Mouse (Mus musculus): ENCODE data around the gene Cdk6. TPM values are rescaled to one million over a fixed set of nuclear protein-coding genes. Genes with fewer than 3 reads are reported as not detected.

Cdk6 gene
- polyA plus RNA-seq, 1 experiment from 2014 or later = 15.3 TPM

DNA sequence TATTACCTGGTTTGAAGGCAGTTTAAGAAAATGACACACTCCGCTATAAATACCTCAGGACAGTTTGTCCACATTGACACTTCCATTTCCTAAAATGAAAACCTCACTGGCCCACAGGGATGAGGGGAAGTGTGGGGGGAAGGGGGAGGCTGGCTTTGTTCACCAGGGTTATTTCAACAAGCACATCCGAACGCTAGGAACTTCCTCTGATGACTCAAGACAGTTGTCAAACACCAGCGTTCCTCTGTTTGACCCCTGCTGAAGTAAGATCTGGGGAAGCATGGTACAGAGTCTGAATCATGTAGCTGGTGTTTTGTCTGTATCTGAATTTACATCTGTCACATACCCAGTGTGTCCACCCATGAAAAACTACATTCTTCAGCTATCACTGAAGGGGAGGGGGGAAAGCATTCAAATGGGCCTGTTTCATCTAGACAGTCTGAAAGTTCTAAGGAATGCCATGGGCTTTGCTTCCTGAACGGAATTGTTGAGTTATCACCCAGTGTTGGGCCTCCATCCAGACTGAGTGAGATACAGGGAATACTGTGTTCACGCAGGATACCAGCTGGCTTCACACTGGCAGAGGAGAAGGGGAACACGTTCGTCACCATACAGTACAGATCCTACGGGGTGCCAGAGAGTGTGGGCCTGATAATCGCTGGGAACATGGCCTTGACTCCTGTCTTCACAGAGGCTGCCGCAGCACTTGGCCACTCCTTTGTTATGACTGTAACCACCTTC is 161.5 kb downstream of the Cdk6 start:
- Histone ChIP-seq H3K9ac (ENCODE audit: low read length) (no peak overlapping the region), H3K4me1 (ENCODE audit: control insufficient read depth, insufficient read depth, low read length) (no peaks in the 10 kb centered on the region), H3K27me3 (ENCODE audit: control insufficient read depth, insufficient read depth, low read length) (no peaks in the 10 kb centered on the region), H3K27ac (ENCODE audit: low read depth, low read length) (no peak overlapping the region), H3K4me2 (no peak overlapping the region), H3K9me3 (ENCODE audit: control insufficient read depth, low read length) (no peaks in the 10 kb centered on the region), H3K4me3 (ENCODE audit: low read depth, low read length) (no peak overlapping the region), H3K36me3 (ENCODE audit: control insufficient read depth, insufficient read depth, low read length) (no peaks in the 10 kb centered on the region)
- no peak for DNase-seq (ENCODE audit: low spot score, missing footprints)
- no peak for ATAC-seq (ENCODE audit: low FRiP score)
- WGBS = 76% methylated on average over 11 of the region's 11 CpGs

DNA sequence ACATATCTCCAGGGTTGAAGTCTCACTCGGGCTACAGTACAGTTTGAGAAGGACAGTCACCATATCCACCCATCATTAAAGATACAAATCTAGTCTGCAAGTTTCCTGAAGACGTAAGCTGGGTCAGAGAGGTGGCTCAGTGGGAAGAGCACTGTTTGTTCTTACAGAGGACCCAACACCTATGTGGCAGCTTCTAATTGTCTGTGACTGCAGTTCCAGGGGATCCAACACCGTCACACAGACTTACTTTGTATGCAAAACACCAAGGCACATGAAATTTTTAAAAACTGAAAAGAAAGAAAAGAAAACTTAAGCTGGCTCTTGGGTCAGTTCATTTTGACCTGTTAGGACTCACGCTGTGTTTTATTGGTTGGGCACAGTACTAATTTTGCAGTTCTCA is 162.1 kb downstream of the Cdk6 start:
- no peak overlapping the region for H3K9ac ChIP-seq (ENCODE audit: low read length)
- no peaks in the 10 kb centered on the region for H3K9me3 ChIP-seq (ENCODE audit: control insufficient read depth, low read length)
- no peaks in the 10 kb centered on the region for H3K27me3 ChIP-seq (ENCODE audit: control insufficient read depth, insufficient read depth, low read length)
- no peak overlapping the region for H3K4me2 ChIP-seq
- ATAC-seq (ENCODE audit: low FRiP score) (no peak), DNase-seq (ENCODE audit: low spot score, missing footprints) (no peak)
- H3K36me3 ChIP-seq (ENCODE audit: control insufficient read depth, insufficient read depth, low read length) = no peaks in the 10 kb centered on the region
- H3K27ac ChIP-seq (ENCODE audit: low read depth, low read length) = no peak overlapping the region
- no peak overlapping the region for H3K4me3 ChIP-seq (ENCODE audit: low read depth, low read length)
- WGBS = 77% methylated on average over 4 of the region's 4 CpGs
- no peaks in the 10 kb centered on the region for H3K4me1 ChIP-seq (ENCODE audit: control insufficient read depth, insufficient read depth, low read length)

- no peak overlapping the region for H3K4me3 ChIP-seq (ENCODE audit: low read depth, low read length)
- DNase-seq (ENCODE audit: low spot score, missing footprints) (no peak), ATAC-seq (ENCODE audit: low FRiP score) (no peak)
- no peaks in the 10 kb centered on the region for H3K4me1 ChIP-seq (ENCODE audit: control insufficient read depth, insufficient read depth, low read length)
- no peak overlapping the region for H3K27ac ChIP-seq (ENCODE audit: low read depth, low read length)
- no peaks in the 10 kb centered on the region for H3K9me3 ChIP-seq (ENCODE audit: control insufficient read depth, low read length)
- WGBS = 86% methylated on average over 9 of the region's 9 CpGs
- no peak overlapping the region for H3K4me2 ChIP-seq
- no peak overlapping the region for H3K9ac ChIP-seq (ENCODE audit: low read length)
- no peaks in the 10 kb centered on the region for H3K36me3 ChIP-seq (ENCODE audit: control insufficient read depth, insufficient read depth, low read length)
- no peaks in the 10 kb centered on the region for H3K27me3 ChIP-seq (ENCODE audit: control insufficient read depth, insufficient read depth, low read length)
Observed at GRCm38 (mm10) chr5:3503836-3504323, 162.6 kb downstream of the Cdk6 start.

DNA sequence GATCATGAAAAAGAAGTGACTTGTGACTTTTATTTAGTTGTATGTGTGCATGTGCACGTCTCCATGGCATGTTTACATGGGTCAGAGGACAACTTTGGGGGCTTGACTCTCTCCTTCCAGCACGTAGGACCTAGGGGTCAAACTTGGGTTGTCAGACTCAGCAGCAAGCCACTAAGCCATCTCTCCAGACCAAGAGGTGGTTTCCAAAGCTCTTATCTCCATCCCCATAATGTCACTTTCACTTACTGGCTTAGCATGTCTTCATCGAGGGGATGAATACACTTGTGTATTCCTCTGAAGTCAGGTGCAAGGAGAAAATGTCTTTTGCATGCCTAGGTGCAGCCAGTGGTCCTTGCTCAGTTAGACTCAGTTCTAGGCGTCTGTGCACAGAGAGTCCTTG is 163.2 kb downstream of the Cdk6 start:
- no peak overlapping the region for H3K9ac ChIP-seq (ENCODE audit: low read length)
- H3K27ac ChIP-seq (ENCODE audit: low read depth, low read length) = no peak overlapping the region
- 75% methylated on average over 4 of the region's 4 CpGs for WGBS
- H3K36me3 ChIP-seq (ENCODE audit: control insufficient read depth, insufficient read depth, low read length) = no peaks in the 10 kb centered on the region
- DNase-seq (ENCODE audit: low spot score, missing footprints) (no peak), ATAC-seq (ENCODE audit: low FRiP score) (no peak)
- no peaks in the 10 kb centered on the region for H3K4me1 ChIP-seq (ENCODE audit: control insufficient read depth, insufficient read depth, low read length)
- no peaks in the 10 kb centered on the region for H3K9me3 ChIP-seq (ENCODE audit: control insufficient read depth, low read length)
- H3K4me2 ChIP-seq = no peak overlapping the region
- no peak overlapping the region for H3K4me3 ChIP-seq (ENCODE audit: low read depth, low read length)
- H3K27me3 ChIP-seq (ENCODE audit: control insufficient read depth, insufficient read depth, low read length) = no peaks in the 10 kb centered on the region

DNA sequence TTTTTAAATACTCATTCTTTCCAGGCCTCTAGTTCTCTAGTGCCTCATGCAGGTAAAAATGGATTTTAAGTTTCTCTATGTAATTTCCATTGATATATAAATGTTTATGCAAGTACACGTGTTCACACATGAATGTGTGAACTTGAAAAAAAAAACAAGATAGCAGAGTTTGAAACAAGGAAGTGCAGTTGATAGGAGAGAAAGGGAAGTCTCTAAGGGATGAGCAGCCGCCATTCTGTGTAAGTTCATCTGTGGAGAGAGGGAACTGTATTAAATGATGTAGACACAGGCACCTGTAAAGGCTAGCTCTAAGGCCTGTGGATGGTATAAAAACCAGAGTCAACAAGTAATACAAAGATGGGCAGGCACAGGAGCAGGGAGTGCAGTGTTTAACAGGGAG is 164.3 kb downstream of the Cdk6 start:
- no peaks in the 10 kb centered on the region for H3K4me1 ChIP-seq (ENCODE audit: control insufficient read depth, insufficient read depth, low read length)
- ATAC-seq (ENCODE audit: low FRiP score) (no peak), DNase-seq (ENCODE audit: low spot score, missing footprints) (no peak)
- H3K27me3 ChIP-seq (ENCODE audit: control insufficient read depth, insufficient read depth, low read length) = no peaks in the 10 kb centered on the region
- no peak overlapping the region for H3K27ac ChIP-seq (ENCODE audit: low read depth, low read length)
- no peaks in the 10 kb centered on the region for H3K36me3 ChIP-seq (ENCODE audit: control insufficient read depth, insufficient read depth, low read length)
- no peak overlapping the region for H3K9ac ChIP-seq (ENCODE audit: low read length)
- H3K9me3 ChIP-seq (ENCODE audit: control insufficient read depth, low read length) = no peaks in the 10 kb centered on the region
- H3K4me3 ChIP-seq (ENCODE audit: low read depth, low read length) = no peak overlapping the region
- H3K4me2 ChIP-seq = no peak overlapping the region
- WGBS = 78% methylated on average over 2 of the region's 2 CpGs

DNA sequence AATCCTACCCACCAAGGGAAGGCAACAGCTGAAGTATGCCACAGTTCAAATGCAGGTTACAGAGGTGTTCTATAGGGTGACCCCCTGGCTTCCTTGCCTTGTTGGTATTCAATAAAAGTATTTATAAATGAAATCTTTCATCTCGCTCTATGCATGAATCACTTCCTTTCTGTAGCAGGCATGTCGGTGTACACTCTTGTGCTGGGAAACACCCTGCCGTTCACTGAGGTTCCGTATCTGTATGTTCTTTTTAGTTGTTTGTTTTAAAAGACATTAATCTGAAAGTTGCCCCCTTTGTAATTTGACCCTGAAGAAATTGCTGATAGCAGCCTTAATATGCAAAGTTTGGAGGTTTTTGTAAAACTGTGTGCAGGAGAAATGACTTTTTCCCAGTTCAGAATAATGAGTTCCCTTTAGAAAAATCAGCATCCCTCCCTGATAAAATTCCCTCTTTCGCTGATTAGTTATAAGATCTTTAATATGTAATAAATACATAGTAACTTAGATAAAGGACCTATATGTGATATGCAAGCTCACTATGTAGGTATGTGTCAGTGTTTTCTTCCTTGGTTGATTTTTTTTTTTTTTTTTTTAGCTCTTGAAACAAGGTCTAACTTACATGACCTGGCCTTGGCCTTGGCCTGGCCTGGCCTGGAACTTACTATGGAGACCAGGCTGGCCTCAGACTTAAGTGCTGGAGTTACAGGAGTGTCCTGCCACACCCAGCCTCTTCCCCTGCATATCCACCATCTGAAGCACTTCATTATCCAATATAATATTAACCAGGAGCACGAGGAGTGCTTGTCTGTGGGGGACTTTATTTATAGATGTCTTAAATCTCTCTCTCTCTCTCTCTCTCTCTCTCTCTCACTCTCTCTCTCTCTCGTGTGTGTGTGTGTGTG is 167.4 kb downstream of the Cdk6 start:
- Histone ChIP-seq H3K9ac (ENCODE audit: low read length) (no peak overlapping the region), H3K27me3 (ENCODE audit: control insufficient read depth, insufficient read depth, low read length) (no peaks in the 10 kb centered on the region), H3K4me2 (no peak overlapping the region), H3K27ac (ENCODE audit: low read depth, low read length) (no peak overlapping the region), H3K4me1 (ENCODE audit: control insufficient read depth, insufficient read depth, low read length) (no peaks in the 10 kb centered on the region), H3K4me3 (ENCODE audit: low read depth, low read length) (no peak overlapping the region), H3K9me3 (ENCODE audit: control insufficient read depth, low read length) (no peaks in the 10 kb centered on the region), H3K36me3 (ENCODE audit: control insufficient read depth, insufficient read depth, low read length) (no peaks in the 10 kb centered on the region)
- DNase-seq (ENCODE audit: low spot score, missing footprints) (no peak), ATAC-seq (ENCODE audit: low FRiP score) (no peak)
- 81% methylated on average over 7 of the region's 7 CpGs for WGBS

- Histone ChIP-seq H3K27me3 (ENCODE audit: control insufficient read depth, insufficient read depth, low read length) (no peaks in the 10 kb centered on the region), H3K9me3 (ENCODE audit: control insufficient read depth, low read length) (no peaks in the 10 kb centered on the region), H3K4me3 (ENCODE audit: low read depth, low read length) (no peak overlapping the region), H3K9ac (ENCODE audit: low read length) (no peak overlapping the region), H3K4me1 (ENCODE audit: control insufficient read depth, insufficient read depth, low read length) (no peaks in the 10 kb centered on the region), H3K4me2 (no peak overlapping the region), H3K36me3 (ENCODE audit: control insufficient read depth, insufficient read depth, low read length) (no peaks in the 10 kb centered on the region), H3K27ac (ENCODE audit: low read depth, low read length) (no peak overlapping the region)
- 85% methylated on average over 3 of the region's 3 CpGs for WGBS
- ATAC-seq (ENCODE audit: low FRiP score) = no peak
- DNase-seq (ENCODE audit: low spot score, missing footprints) = no peak
Observed at GRCm38 (mm10) chr5:3509503-3509902, 168.2 kb downstream of the Cdk6 start.

- H3K36me3 ChIP-seq (ENCODE audit: control insufficient read depth, insufficient read depth, low read length) = no peaks in the 10 kb centered on the region
- no peak overlapping the region for H3K4me2 ChIP-seq
- H3K4me3 ChIP-seq (ENCODE audit: low read depth, low read length) = no peak overlapping the region
- no peak overlapping the region for H3K27ac ChIP-seq (ENCODE audit: low read depth, low read length)
- no peaks in the 10 kb centered on the region for H3K27me3 ChIP-seq (ENCODE audit: control insufficient read depth, insufficient read depth, low read length)
- no peaks in the 10 kb centered on the region for H3K4me1 ChIP-seq (ENCODE audit: control insufficient read depth, insufficient read depth, low read length)
- ATAC-seq (ENCODE audit: low FRiP score) = no peak
- DNase-seq (ENCODE audit: low spot score, missing footprints) = peak; percentile 78
- 88% methylated on average over 10 of the region's 10 CpGs for WGBS
- no peak overlapping the region for H3K9ac ChIP-seq (ENCODE audit: low read length)
- no peaks in the 10 kb centered on the region for H3K9me3 ChIP-seq (ENCODE audit: control insufficient read depth, low read length)
Observed at GRCm38 (mm10) chr5:3511097-3511795, 170.0 kb downstream of the Cdk6 start.
